Mouse (Mus musculus): ENCODE measurements at regions not wholly inside any gene's neighbourhood (a gene's known extent, or its start where the extent isn't known, plus 50 kb on each side); places are given as distances from the start of the nearest gene placed in this dataset.

DNA sequence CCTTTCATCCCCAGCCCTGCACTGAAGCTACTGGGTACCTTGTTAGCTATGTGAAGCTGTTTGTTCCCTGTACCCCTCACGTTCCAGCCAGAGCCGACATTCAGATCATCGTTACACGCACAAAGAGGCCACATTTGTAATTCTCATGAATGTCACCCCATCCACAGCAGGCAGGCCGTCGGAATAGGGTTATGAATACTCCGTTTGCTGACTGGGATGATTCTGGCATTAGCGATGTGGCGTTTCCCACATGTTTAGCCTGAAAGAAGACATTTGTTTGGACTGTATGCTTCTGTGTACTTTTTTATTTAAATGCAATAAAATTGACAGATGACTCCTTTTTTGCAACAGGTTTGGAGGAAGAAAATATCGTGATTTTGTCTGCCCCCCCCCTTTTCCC is 482.0 kb downstream of the Tshz3 start:
- DNase-seq (ENCODE audit: low spot score in 2 of 2), result no peak
- intact Hi-C loops (cut with DNase I), result no loop called here

DNA sequence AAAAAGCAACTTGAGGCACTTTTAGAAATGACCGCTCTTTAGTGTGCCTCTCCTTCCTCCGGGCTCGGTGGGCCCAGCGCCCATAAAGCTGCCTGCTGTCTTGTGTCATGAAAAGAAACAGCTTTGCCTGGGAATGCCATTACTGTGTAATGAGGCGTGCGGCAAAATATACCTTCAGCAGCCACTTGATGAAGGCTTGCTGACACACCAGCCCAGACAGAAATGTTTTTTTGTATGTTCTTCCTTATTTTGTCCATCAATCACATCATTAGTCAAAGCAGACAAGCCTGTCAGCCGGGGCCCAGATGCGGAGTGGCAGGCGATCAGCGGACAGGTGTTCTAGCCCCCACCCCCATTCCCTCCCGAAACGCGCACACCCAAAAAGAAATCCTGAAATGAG is 482.5 kb downstream of the Tshz3 start:
- DNase-seq (ENCODE audit: low spot score in 2 of 2), result no peak
- intact Hi-C loops (cut with DNase I), result no loop called here

DNA sequence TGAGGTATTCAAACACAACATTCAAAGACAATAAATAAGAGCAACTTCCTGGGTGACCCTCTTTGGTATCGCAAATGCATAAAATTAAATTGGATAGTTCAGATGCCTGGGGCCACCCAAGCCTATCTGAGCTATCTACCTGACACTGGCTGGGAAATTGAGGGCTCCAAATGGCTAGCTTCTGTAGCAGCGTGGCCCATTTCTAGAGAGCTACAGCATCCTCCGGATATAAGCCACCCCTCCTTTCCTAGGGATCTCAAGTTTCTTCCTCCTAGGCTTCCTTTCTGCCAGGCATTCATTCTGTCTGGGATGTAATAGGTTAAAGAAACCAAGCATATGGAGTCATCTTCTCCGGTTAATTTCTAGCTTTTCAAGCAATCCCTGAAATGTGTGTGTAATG is 483.2 kb downstream of the Tshz3 start:
- intact Hi-C loops (cut with DNase I), result no loop called here

DNA sequence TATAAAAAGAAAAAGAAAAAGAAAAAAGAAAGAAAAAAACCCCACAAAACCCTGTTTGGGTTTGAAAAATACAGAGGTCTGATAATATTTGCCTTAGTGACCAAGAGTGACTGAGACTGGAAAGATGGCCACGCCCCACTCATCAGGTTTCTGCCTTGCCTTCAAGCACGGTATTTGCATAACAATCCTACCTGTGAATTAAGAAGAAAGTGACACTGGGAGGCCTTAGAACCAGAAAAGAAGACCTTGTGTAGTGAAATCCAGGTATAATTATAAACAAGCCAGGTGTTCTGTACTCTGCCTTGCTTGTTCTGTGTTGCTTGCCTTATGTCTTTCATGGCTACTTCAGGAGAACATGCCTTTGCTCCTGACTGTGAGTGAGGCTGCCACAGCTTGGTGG is 494.6 kb downstream of the Tshz3 start:
- DNase-seq (ENCODE audit: low spot score in 2 of 2), result no peak
- intact Hi-C loops (cut with DNase I), result no loop called here

More for the DNA sequence above, 483.2 kb downstream of the Tshz3 start:
- DNase-seq (ENCODE audit: low spot score in 2 of 2), result no peak

DNA sequence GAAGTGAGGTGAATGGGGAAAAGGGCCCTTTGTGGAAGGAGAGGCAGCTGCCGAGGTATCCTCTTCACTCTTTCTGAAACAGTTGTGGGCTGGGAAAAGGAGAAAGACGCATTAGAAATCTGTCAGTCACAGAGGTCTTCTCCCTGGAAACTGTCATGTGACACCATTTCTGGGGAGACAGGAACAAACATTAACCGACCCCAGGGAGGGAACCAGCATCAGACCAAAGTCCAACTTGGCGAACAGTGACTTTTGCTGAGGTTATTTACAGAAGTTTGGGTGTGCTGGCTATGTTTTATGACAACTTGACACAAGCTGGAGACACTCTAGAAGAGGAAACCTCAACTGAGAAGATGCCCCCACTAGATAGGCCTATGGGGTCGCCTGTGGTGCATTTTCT is 506.9 kb downstream of the Tshz3 start:
- DNase-seq (ENCODE audit: low spot score in 2 of 2), result no peak
- intact Hi-C loops (cut with DNase I), result no loop called here

DNA sequence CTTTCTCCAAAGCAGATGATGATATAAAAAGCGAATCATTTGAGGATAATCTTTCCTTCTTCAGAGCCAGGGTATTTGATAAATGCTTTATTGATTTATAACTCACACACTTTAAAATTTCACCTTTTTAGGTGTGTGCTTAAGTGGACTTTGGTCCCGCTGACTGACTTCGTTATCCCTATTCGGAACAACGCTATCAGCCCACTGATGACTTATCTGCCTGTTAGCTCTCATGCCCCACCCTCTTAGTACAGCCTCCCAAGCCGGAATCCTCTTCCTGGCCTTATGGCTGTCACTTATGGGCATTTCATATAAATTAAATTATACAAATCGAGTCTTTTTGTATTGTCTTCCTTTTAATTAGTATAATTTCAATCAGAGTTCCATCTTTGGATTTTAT is 510.4 kb downstream of the Tshz3 start:
- intact Hi-C loops (cut with DNase I), result no loop called here

DNA sequence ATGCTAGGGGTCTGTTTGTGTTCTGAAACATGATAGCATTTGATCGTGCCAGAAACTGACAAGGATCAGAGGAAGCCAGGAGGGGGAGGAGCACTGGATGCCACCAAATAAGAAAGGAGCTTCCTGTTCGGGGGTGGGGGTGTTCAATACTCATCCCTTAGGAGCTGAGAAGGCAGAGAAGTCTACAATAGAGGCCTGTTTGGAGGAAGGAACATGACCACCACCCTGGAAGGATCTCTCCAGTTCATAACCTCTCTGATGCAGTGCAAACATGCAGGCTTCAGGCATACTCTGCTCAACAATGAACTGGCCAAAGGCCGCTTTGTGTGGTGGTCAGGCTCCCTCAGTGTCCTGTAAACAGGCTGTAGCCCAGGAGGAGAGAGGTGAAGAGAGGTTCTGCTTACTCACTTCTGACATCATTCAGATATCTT is 515.8 kb downstream of the Tshz3 start:
- intact Hi-C loops (cut with DNase I), result no loop called here
- DNase-seq (ENCODE audit: low spot score in 2 of 2), result no peak

More for the DNA sequence above, 510.4 kb downstream of the Tshz3 start:
- DNase-seq (ENCODE audit: low spot score in 2 of 2), result no peak

DNA sequence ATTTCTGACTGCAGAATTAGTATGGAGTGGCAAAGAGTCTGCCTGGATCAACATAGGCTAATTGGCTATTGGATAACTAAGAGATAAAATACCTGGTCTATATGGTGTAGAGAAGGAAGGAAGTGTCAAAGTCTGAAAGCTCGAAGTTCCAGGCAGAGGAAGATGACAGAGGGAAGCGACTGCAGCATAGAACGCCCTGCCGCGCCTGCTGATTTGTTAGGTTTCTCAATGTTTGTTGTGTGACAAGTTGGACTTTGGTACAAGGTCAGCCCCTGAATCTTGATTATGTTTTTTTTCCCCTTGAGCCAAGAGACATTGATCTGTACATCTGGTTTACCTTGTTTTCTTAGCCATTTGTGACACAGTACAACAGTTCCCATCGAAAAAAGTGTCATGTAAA is 517.6 kb downstream of the Tshz3 start:
- intact Hi-C loops (cut with DNase I), result no loop called here

DNA sequence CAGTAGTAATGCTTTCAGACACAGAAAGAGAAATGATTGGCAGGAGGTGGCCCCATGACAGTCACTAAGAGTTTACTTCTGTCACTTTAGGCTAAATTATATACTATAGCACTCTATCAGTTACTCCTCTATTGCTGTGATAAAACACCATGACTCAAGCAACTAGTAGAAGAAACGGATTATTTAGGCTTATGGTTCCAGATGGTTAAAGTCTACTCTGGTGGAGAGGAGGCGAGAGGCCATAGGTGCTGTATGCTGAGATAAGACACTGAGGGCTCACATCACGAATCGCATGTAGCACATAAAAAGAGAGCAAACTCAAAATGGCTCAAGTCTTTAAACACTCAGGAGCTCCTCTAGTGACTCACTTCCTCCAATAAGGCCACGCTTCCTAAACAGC is 522.6 kb downstream of the Tshz3 start:
- no peak for DNase-seq (ENCODE audit: low spot score in 2 of 2)
- intact Hi-C loops (cut with DNase I), result no loop called here

More for the DNA sequence above, 517.6 kb downstream of the Tshz3 start:
- no peak for DNase-seq (ENCODE audit: low spot score in 2 of 2)

DNA sequence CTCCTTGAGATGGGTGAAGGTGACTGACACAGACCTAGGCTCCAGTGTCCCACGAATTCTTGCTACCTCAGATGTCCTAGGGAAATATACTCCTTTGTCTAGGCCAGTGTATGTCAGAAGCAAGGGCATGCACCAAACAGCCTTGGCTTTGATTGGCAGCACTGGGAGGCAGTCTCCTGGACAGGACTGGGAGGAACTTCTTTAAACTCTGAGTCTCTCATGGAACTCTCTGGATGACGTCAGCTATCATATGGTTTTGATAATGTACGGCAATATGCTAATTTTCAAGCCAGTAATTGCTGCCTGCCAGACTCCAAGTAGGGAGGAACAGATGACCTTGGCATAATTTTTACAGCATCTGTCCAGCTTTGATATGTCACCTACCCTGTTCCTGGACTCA is 528.5 kb downstream of the Tshz3 start:
- intact Hi-C loops (cut with DNase I), result no loop called here
- no peak for DNase-seq (ENCODE audit: low spot score in 2 of 2)

DNA sequence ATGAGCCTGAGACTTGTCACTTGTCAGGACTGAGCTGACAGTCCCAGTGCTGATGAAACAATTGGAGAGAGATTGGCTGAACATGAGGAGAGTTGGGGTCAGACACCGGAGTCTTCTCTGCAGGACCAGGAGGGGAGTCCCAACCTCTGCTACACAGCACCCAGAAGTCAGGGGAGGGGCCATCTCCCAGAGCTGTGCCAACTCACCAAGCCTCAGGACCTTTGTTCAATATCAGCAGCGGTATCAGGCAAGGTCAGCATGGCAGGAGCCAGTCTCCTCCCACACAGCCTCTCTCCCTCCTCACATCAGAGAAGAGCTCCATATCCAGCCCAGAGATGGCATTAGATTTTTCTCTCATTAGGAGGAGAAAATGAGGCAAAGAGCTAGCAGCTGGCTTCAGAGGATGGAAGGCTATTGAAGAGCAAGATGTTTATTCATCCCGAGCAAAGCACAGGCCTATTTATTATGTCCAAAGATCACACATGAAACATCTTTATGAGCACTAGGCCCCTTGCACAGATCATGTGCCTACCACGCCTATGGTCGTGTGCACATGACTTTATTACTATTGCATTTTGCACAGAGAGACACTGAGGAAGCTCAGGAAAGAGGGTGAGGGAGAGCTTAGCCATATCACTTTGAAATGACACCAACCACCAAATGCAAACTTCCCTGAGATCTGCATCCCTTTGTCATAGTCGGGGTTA is 532.9 kb downstream of the Tshz3 start:
- DNase-seq (ENCODE audit: low spot score in 2 of 2), result no peak
- intact Hi-C loops (cut with DNase I), result no loop called here

DNA sequence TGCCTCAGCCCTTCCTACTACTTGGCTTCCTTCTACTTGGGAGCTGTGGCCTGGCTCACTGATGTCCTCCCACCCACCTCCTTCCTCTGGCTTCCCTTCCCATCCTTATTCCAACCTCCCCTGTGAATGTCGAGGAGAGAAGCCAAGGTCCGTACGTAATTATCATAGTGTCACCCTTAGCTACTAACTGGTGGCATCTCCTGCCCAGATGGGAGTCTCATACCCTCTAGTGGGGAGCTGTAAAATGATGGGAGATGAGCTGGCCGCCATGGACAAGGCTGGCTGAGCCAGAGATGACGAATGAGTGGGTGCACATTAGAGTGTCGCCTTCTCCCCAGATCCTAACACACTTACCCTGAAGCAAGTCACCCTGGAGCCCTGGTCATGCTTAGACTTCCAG is 532.6 kb downstream of the Zfp536 start:
- intact Hi-C loops (cut with DNase I), result no loop called here

DNA sequence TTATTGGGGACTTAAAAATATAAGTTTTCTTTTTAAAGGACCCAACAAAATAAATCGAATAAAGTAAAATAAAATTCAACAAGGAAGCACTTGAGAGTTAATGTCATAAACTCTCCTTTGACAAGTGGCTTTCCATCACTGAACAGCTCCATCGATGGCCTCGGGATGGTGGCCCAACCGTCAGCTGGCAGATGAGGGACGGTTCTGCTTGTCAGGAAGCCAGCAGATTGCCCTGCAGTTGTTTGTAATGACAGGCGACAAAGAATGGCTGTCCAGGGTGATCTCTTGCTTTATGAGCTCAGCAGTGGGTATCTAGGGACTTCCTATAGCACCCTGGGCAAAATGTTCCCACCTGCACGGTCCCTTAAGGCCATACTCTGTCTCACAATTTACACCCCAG is 531.7 kb downstream of the Zfp536 start:
- DNase-seq (ENCODE audit: low spot score in 2 of 2), result no peak
- intact Hi-C loops (cut with DNase I), result no loop called here

More for the DNA sequence above, 532.6 kb downstream of the Zfp536 start:
- DNase-seq (ENCODE audit: low spot score in 2 of 2), result no peak

DNA sequence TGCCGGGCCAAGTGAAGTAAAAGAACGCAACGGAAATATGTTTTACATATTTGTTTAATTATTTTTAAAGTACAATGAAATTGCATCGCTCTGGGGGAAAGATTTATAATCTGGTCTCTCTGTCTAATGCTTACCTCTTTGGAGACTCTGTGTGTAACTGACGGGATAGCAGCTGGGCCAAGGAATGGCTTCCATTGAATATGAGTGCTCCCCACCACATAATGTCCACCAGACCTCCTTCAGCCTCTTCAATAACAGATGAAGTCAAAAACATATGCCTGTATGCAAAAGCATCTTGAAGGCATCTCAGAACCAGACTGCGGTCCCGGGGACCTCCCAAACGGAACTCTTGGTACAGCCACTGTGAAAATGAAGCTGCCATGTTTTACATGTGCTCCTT is 531.0 kb downstream of the Zfp536 start:
- DNase-seq (ENCODE audit: low spot score in 2 of 2), result no peak
- intact Hi-C loops (cut with DNase I), result no loop called here

DNA sequence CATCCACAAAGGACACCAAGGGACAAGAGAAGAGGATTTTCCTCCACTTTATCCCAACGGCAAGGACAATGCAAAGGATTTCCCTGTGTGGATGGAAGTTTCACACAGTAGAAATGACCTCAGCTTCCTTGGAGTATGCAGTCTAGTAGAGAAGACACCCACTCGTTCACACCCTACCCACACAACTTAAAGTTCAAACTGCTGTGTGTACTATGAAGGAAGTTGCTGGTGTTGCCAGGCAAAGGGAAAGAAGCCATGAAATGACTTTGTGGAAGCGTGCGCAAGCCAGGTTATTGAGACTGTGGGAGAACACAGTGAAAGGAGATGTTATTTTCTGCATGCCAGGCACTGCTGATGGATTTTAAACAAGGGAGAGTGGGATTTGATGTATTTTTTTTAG is 527.3 kb downstream of the Zfp536 start:
- peak; percentile 26 to 52 for DNase-seq (ENCODE audit: low spot score in 2 of 2)
- intact Hi-C loops (cut with DNase I), result no loop called here

DNA sequence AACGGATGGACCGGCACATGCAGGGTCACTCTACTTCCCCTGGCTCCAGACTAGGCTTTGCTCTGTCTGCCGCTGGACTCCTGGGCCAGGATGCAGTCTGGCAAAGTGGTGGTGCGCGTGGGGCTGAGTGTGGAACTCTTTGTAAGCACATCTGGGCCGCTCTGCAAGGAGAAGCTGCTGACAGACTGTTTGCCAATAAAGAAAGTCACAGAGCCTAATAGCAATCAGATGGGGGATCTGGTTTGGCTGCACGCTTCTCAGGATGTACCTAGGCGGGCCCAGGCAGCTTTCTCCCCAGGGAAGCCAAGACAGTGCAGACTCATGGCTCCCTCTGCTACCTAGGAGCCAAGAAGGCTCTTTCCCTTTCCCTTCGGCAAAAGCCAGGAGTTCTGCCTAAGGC is 519.0 kb downstream of the Zfp536 start:
- no peak for DNase-seq (ENCODE audit: low spot score in 2 of 2)
- intact Hi-C loops (cut with DNase I), result no loop called here

DNA sequence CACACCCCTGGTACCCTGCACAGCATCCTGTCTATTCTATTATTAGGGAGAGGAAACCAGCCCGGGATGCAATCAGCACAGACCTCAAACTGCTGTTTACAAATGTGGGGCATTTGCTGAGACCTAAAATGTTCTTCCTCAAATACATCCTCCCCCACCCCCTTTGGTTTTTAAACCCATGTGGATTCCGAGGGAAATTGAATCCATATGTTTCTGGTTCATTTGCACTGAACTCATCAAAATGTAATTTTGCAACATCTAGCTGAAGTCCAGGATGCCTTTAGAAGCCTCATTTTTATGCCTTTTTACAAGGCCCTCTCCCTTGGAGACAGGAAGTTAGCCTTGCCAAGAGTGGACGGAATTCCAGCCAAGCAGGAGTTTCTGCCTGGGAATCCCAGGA is 517.6 kb downstream of the Zfp536 start:
- no peak for DNase-seq (ENCODE audit: low spot score in 2 of 2)
- intact Hi-C loops (cut with DNase I), result no loop called here

DNA sequence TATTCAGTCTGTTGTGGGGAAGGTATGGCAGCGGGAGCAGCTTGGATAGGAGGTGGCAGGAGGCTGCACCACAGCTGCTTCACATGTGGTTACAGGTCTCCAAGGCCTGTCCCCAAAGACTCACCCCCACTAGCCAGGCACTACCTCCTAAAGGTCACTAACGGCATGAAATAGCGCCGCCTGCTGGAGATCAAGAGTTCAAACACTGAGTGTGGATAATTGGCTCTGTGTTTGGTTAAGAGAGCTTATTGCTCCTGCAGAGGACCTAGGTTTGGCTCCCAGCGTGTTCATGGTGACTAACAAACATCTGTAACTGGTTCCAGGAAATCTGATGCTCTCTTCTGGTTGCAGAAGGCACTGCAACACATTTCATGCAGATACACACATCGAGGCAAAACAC is 514.1 kb downstream of the Zfp536 start:
- intact Hi-C loops (cut with DNase I), result no loop called here
- DNase-seq (ENCODE audit: low spot score in 2 of 2), result no peak

DNA sequence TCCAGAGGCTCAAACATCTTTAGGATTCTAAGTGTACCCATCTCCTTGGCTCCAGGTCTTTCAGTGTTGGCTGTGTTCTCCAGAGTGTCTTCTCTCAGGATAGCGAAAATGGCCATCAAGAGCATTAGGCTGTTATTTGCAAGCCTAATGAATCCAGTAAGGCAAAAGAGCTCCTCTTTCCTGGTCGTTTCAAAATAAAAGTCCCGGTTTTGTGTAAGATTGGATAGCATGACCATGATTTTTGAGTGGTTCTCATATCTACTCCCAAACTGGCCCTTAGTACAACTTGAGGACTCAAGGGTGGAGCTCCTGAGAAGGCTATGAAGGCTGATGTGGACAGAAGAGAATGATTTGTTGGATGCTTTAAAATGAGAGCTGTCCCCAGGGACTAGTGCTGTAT is 510.6 kb downstream of the Zfp536 start:
- DNase-seq (ENCODE audit: low spot score in 2 of 2), result no peak
- intact Hi-C loops (cut with DNase I), result no loop called here

DNA sequence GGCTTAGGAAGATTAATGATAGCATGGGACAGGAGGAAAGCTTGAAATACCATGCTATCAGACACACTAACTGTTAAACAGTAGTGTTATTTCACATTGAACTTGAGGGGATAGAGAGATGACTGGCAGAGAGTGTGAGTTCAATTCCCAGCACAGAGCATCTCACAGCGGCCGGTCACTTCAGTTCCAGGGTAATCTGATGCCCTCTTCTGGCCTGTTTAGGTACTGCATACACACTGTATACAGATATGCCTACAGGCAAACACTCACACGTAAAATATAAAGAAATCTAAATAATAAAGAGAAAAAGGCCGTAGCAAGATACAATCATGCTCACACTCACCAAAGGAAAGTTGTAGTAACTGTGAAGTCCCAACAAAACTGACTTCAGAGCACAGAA is 506.0 kb downstream of the Zfp536 start:
- DNase-seq (ENCODE audit: low spot score in 2 of 2), result no peak

DNA sequence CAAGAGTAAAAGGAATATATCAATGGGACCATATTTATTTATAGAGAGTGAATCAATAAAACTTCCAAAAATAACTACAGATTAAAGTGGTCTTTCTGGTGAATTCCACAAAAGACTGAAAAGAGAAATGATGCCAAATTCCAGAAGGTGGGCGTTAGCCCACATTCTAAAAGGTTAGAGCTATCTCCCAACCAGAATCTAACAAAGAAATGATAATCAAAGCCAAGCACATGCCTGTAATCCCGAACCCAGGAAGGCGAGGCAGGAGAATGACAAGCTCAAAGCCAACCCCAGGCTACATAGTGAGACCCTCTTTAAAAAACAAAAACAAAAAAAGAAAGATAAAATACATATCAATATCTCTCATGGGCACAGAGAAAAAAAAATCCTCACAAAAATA is 502.6 kb downstream of the Zfp536 start:
- intact Hi-C loops (cut with DNase I), result no loop called here

More for the DNA sequence above, 506.0 kb downstream of the Zfp536 start:
- intact Hi-C loops (cut with DNase I), result no loop called here

DNA sequence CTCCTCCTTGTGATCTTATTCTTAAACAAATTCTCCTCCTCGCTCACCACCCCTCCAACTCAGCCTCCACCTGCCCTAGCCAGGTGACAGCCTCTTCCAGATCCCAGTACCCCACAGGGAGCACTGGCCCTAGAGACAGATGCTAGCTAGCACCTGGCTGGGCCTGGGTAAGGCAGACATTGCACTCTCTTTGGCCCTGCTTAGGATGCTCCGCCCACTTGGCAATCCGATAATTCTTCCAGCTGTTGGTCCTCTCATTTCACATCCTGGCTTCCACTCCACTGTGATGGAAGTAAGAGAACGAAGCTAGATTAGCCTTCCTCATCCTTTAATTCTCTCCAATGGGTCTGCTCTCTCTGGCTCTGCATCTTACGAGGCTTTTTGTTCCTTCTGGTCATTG is 483.4 kb downstream of the Zfp536 start:
- intact Hi-C loops (cut with DNase I), result no loop called here
- DNase-seq (ENCODE audit: low spot score in 2 of 2), result no peak

More for the DNA sequence above, 502.6 kb downstream of the Zfp536 start:
- no peak for DNase-seq (ENCODE audit: low spot score in 2 of 2)
